Mouse (Mus musculus) ovary, adult 2 months (tissue): ENCODE data around the gene Frmd7. TPM values are rescaled to one million over a fixed set of nuclear protein-coding genes. Genes with fewer than 3 reads are reported as not detected.

Experiments
- polyA plus RNA-seq: library from polyadenylated mRNA; depleted of rRNA; stranded (reverse); fragments of >200 nt; gene quantifications from 2 replicates; pipeline ENCODE4 v1.2.3, GENCODE M21; 2012; rRNA removed

Frmd7 gene
- polyA plus RNA-seq: 0.49 and 0.98 TPM in 2 replicates

DNA sequence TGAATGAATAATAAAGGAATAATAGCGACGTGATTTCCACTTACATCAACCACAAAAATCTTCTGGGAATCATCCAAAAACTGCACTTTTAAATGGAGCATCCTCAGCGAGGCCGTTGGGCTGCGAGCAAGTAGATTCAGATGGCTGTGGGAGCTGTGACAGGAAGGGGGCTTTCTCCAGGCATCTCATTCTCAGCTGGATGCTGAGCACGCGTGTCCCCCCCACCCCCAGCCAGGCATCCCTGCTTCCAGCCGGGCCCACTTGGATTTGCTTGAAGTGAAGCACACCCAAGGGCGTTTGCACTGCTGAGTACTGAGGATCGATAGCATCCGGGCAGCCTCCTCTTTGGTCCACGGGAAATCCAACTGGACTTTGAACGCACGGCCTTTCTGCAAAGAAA, at the start of gene Frmd7:
Gene Frmd7 (minus strand): TSS at position 101 of the 400 bp plus-strand sequence.

Other genes starting within 250 kb of the Frmd7 start
- gene Stk26, start 101.7 kb downstream of the Frmd7 start, polyA plus RNA-seq: 4.6 and 7.1 TPM in 2 replicates
- gene Rap2c, start 75.3 kb upstream of the Frmd7 start, polyA plus RNA-seq: 0.79 and 1.1 TPM in 2 replicates